Mouse (Mus musculus): ENCODE measurements around the gene Gse1. TPM values are rescaled to one million over a fixed set of nuclear protein-coding genes. Genes with fewer than 3 reads are reported as not detected.

Gse1 gene
- total RNA-seq, 2 experiments from 2014 or later: 25.5 to 38.6 TPM

DNA sequence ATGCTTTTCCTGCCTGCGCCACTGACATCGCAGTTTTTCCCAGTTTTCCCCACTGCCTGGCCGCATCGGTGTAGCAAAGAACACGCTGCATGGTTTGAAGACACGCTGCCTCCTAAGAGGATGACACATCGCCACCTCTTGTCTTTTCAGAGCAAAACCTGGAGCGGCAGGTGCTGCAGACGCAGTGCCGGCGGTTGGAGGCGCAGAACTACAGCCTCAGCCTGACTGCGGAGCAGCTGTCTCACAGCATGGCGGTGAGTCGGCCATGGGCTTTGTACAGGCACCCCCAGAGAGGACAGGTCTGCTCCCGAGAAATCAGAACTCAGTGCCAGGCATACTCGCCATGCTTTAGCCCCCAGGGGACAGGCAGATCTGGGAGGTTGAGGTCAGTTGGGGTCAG, 349.6 kb downstream of the Gse1 start:
- no peak for DNase-seq

- DNase-seq: no peak
Observed at GRCm38 (mm10) chr8:120580336-120581000, 352.2 kb downstream of the Gse1 start.

DNA sequence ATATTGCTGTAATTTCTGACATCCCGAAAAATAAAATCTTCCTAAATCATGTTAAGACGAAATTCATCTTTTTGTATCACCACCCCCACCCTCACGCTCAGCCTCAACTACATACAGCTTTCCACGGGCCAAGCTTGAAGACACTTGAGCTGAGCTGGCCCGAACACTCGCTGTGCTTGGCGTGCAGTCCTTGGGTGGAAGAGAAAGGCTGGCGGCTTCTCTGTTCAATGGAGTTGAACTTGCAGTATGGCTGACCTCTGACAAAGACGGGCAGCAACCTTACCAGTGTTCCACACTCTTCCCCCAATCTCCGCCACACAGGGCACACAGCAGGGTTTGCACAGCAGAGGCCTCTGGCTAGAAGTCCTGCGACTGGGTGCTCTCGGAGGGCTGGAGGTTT, 353.1 kb downstream of the Gse1 start:
- peak; percentile 10 for DNase-seq

- peak; percentile 8 for DNase-seq
Observed at GRCm38 (mm10) chr8:120581811-120582210, 353.6 kb downstream of the Gse1 start.

DNA sequence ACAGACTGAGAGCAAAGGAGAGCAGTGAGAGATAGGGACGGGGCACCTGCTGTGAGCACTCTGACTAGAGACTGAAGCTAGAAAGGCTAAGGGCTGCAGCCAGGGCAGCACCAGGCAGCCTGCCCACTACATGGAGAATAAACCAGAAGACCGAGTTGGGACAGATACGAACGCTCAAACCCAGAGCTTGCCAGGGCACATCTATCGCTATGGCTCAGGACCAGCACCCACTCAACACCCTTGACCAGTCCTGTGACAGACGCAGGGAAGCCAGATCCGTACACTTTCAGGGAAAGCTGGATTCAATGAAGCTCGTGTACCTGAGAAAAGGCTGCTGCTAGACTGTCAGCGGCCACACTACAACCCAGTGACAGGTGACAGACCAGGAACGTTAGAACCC, 357.3 kb downstream of the Gse1 start:
- no peak for DNase-seq

GRCm38 (mm10) chr8:120588908-120589771, 360.9 kb downstream of the Gse1 start, which contains the start of gene Gins2:
Gene Gins2, minus strand, starts transcription at chr8:120589304.
- peak; percentile 97 for DNase-seq

GRCm38 (mm10) chr8:120589921-120590320, 361.7 kb downstream of the Gse1 start:
- peak; percentile 63 for DNase-seq

- no peak for DNase-seq
Observed at GRCm38 (mm10) chr8:120591587-120592292, 363.5 kb downstream of the Gse1 start.

DNA sequence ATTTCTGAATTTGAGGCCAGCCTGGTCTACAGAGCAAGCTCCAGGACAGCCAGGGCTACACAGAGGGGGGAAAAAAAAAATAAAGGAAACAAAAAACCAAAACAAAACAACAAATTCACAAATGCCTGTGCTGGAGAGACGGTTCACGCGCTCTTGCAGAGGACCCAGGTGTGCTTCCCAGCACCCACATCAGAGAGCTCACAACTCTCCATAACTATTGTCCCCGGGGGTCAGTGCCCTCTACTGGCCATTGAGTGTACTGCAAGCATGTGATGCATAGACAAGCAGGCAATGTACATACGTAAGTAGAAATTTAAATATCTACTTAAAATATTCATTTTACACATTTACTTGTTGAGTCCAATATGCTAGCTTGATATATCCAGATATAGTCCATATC, 366.3 kb downstream of the Gse1 start:
- no peak for DNase-seq

DNA sequence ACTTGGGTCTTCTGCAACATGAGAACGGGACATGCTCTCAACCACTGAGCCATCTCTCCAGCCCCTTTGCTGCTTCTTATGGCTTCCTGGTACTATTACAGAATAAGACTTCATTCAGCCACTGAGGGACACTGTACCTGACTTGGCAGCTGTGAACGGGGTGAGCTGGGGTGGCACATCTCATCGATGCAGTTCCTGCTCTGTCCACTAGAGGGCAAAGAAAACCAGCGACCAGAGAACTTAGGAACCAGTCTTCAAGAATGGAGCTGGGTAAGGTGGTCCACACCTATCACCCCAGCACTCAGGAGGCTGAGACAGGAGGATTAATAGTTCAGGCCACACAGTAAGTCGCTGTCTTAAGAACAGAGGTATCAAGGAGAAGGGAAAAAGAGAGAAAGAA, 367.7 kb downstream of the Gse1 start:
- peak; percentile 66 for DNase-seq

DNA sequence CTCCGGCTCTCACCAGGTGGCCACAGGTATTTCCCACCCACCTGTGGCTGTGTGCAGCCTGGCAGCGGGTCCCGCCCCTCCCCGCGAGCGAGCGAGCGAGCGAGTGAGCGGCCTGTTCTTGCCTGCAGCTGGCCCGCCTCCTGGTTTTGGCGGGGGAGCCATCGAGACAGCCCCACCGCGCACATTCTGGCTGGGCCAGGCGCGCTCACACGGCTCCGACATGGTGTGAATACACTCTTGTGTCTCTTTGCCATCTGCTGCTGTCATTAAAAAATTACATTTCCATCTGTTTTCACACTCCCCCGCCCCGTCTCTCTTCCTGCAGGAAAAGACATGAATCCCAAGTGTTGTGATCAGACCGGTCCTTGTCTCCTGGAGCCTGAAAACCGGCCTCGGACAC, 370.3 kb downstream of the Gse1 start:
- peak; percentile 57 for DNase-seq

DNA sequence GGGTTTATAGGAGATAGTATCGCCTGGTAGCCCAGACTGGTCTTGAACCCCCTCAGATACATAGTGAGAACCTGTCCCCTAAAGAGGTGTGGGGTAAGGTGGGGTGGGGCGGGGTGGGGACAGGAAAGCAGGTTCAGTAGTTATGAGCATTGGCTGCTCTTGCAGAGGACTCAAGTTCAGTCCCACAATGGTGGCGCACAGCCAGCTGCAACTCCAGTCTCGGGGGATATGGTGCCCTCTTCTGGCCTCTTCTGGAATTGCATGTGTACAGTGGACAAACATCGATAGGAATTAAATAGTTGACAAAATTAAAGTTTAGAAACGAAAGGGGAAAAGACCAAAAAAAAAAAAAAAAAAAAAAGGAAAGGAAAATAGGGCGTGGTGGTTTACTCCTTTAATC, 371.2 kb downstream of the Gse1 start:
- DNase-seq: peak; percentile 91

- DNase-seq: no peak
Observed at GRCm38 (mm10) chr8:120602672-120603071, 374.4 kb downstream of the Gse1 start.

DNA sequence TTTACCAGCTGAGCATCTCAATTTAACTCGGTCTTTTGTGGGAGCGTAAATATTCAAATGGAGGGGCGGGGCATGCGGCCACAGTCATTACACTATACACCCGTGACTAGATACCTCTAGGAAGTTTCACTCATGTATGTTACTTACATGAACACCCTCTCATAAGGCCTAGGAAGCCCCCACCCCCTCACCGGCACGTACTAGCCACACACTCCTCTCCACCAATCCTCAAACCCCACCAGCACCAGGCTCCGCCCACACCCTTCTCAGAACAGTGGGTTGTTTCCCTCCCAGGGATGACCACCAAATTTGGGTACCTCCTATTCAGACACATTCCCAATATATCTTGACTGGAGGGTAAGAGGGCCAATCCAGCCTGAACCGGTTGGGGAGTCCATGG, 379.2 kb downstream of the Gse1 start:
- no peak for DNase-seq

DNA sequence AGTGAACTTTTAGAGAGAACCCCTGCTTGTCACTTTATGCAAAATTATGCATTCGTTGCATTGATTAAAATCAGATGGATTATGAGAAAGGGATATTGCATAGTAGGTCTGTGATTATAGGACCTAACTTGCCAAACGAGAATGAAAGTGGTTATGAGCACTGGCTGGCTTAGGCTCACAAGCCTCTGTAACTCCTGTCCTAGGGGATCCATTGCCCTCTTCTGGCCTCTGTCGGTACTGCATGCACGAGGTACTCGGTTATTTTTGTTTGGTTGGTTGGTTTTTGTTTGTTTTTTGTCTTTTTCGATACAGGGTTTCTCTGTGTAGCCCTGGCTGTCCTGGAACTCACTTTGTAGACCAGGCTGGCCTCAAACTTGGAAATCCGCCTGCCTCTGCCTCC, 379.6 kb downstream of the Gse1 start:
- DNase-seq: peak; percentile 85

GRCm38 (mm10) chr8:120610824-120611223, 382.6 kb downstream of the Gse1 start:
- DNase-seq: no peak

GRCm38 (mm10) chr8:120614491-120614890, 386.2 kb downstream of the Gse1 start:
- no peak for DNase-seq

- DNase-seq: no peak
Observed at GRCm38 (mm10) chr8:120616663-120617626, 388.7 kb downstream of the Gse1 start.

GRCm38 (mm10) chr8:120618110-120618509, 389.9 kb downstream of the Gse1 start:
- peak; percentile 73 for DNase-seq

DNA sequence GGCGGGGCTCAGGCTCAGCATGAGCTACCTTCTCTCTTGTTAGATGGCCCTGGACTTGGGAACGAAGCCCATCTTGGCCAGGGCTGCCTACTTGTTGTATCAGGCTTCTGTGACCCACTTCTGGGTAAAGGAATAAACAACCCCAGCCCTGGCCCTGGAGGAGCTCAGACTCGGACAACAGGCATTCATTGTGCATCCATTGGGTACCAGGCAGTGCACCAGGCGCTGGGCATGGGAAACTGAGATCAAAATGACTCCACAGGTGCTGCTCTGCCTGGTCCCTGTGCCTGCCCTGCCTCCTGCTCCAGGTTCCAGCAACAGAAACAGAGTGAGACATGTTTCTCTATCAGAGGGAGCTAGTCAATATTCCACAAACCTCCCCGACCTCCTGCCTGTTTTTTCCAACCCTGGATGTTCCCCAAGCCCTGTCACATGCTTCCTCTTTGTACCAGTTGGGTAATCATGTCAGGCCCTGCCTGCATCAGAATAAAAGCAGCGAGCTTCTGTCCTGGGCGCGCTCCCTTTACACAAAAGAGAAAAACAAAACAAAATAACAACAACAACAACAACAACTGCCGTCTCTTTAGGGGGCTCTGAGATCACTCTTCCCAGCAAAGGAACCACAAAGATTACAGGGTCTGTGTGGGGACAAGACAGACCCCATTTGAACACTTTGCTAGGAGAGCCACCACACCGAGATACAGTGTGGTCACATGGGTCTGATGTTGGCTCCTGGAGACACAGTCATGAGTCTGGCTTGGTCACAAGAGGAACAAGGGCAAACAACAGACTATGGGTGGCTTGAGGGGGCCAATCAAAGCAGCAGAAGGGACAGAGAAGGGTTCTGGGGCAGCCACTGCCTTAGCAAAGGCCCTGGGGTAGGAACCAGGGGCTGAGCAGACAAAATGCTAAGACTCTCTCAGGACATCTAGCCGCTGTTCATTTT, 391.3 kb downstream of the Gse1 start:
- DNase-seq: no peak

- DNase-seq: no peak
Observed at GRCm38 (mm10) chr8:120620441-120620840, 392.2 kb downstream of the Gse1 start.
